Mouse (Mus musculus): ENCODE data around the gene Vwa3a. TPM values are rescaled to one million over a fixed set of nuclear protein-coding genes. Genes with fewer than 3 reads are reported as not detected.

Vwa3a gene
- polyA plus RNA-seq, 1 experiment = 10.3 TPM

DNA sequence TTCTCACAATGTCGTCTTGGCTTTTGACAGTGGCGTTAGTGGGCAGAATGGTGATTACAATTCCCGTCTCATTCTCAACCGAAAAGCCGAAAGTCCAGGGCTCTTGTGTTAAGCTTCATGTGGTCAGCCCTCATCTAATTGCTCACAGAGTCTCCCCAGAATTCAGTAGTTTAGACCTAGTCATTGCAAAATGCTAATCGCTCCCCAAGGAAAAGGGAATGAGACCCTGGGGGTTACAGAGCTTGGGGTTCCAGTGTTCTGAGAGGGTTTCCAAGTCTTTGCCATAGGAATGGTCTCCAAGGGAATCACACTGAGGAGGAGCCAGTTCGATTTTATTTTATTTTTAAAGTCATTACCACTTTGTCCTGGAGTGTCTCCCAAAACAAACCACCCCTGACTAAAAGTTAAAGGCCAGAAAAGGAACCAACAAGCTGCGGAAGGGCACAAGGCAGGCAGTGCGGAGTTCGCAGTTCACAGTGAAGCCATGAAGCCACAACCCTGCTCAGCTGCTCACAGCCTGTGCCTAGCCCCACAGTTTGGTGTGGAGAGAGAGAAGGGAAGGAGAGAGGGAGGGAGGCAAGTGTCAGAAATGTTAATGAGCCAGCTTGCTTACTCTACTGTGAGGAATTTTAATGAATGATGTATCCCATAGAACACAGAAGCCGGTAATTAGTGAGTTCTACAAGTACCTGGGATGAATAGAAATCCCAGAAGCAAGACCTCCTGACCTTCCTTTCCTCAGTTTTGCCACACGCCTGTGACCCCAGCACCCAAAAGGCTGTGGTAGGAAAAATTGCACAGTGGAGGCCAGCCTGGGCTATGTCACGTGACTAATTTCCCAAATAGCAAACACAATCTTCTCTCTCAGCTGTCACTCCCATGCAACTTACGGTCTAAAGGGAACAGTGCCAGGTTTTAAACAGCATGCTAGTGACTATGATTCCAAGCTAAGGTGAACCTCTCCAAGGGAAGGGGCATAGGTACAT, 4.5 kb downstream of the Vwa3a start:
- Histone ChIP-seq H3K4me3 (ENCODE audit: insufficient read depth, low read length) (no peak overlapping the region), H3K4me1 (ENCODE audit: control insufficient read depth, insufficient read depth, low read length) (peaks cover 4% of the 10 kb centered on the region; the same call in 1 of the 2 replicates), H3K27ac (ENCODE audit: insufficient read depth, low read length) (no peak overlapping the region)
- TF ChIP-seq POLR2A (IDR thresholded peaks at IDR 0.05; ENCODE audit: extremely low read depth, insufficient read depth, low read length) (no peak), CTCF (IDR thresholded peaks at IDR 0.05; ENCODE audit: extremely low read depth, insufficient read depth, low read length) (no peak)

DNA sequence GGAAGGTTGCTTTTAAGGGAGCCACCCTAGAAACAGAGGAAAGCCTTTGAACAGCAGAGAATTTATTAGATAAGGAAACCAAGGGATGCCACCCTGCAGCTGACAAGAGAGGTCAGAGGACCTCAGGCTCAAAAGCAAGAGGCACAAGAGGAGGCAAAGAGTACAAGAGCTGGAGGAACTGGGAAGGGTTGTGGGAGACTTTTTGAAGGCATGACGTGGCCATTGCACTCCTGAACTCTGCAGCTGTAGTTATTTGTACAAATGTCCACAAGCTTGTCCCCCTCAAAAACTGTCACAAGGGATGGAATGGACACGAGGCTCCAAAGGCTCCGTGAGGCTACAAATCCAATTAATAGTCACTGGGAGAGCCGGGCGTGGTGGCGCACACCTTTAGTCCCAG, 5.5 kb downstream of the Vwa3a start:
- Histone ChIP-seq H3K27ac (ENCODE audit: insufficient read depth, low read length) (no peak overlapping the region), H3K4me3 (ENCODE audit: insufficient read depth, low read length) (no peak overlapping the region), H3K4me1 (ENCODE audit: control insufficient read depth, insufficient read depth, low read length) (peaks cover 2% of the 10 kb centered on the region; the same call in 1 of the 2 replicates)
- no peak for TF ChIP-seq CTCF (IDR thresholded peaks at IDR 0.05; ENCODE audit: extremely low read depth, insufficient read depth, low read length)
- no peak for TF ChIP-seq POLR2A (IDR thresholded peaks at IDR 0.05; ENCODE audit: extremely low read depth, insufficient read depth, low read length)

DNA sequence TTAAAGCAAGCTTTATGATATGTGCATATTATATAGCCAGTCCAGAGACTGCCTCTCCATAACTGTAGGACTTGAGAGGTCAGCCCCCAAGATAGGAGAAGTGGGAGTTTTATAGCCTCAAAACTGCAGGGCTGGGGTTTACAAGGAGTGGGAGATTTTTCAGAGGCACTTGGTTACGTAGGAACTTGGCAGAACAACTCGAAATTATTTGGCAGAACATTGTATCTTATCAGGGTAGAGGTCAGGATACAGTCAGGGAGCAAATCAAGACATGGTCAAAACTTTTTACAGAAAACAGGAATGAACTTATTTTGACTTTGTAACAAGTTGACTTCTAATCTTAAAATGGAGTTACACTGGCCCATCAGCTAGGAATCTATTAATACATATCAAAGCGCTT, 6.9 kb downstream of the Vwa3a start:
- H3K4me1 ChIP-seq (ENCODE audit: control insufficient read depth, insufficient read depth, low read length) = no peaks in the 10 kb centered on the region
- no peak for TF ChIP-seq CTCF (IDR thresholded peaks at IDR 0.05; ENCODE audit: extremely low read depth, insufficient read depth, low read length)
- no peak for TF ChIP-seq POLR2A (IDR thresholded peaks at IDR 0.05; ENCODE audit: extremely low read depth, insufficient read depth, low read length)
- H3K27ac ChIP-seq (ENCODE audit: insufficient read depth, low read length) = no peak overlapping the region

DNA sequence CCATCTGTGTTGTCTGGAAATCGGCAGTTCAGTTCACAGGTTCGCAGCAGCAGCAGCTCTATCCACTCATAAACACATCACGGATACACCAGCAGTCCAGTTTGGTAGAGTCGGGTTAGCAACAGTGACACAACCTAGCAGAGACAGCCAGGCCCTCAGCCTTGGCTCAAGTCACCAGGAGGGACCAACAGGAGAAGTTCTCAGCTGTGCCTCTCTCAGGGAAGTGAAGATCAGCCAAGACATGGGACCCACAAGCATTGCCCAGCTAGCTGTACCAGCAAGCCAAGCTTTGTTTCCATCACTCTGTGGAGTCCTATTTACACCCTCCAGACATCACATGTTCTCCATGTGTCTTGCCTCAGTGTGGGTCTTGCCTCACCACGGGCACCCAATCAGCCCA, 7.7 kb downstream of the Vwa3a start:
- Histone ChIP-seq H3K4me1 (ENCODE audit: control insufficient read depth, insufficient read depth, low read length) (peaks cover 1% of the 10 kb centered on the region), H3K4me3 (ENCODE audit: insufficient read depth, low read length) (no peak overlapping the region), H3K27ac (ENCODE audit: insufficient read depth, low read length) (no peak overlapping the region)
- TF ChIP-seq POLR2A (IDR thresholded peaks at IDR 0.05; ENCODE audit: extremely low read depth, insufficient read depth, low read length) = no peak

More for the DNA sequence above, 6.9 kb downstream of the Vwa3a start:
- H3K4me3 ChIP-seq (ENCODE audit: insufficient read depth, low read length) = no peak overlapping the region

DNA sequence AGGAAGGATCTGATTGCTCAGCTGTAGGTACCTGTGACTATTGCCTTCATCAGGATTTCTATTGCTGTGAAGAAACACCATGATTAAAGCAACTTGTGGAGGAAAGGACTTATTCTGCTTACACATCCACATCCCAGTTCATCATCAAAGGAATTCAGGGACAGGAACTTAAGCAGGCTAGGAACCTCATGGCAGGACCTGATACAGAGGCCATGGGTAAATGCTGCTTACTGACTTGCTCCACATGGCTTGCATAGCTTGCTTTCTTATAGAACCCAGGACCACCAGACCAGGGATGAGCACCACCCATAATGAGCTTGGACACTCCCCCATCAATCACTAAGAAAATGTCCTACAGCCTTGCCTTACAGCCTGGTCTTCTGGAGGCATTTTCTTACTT, 9.4 kb downstream of the Vwa3a start:
- Histone ChIP-seq H3K27ac (ENCODE audit: insufficient read depth, low read length) (no peak overlapping the region), H3K4me3 (ENCODE audit: insufficient read depth, low read length) (no peak overlapping the region), H3K4me1 (ENCODE audit: control insufficient read depth, insufficient read depth, low read length) (peaks cover 2% of the 10 kb centered on the region)
- TF ChIP-seq CTCF (IDR thresholded peaks at IDR 0.05; ENCODE audit: extremely low read depth, insufficient read depth, low read length) (no peak), POLR2A (IDR thresholded peaks at IDR 0.05; ENCODE audit: extremely low read depth, insufficient read depth, low read length) (no peak)

DNA sequence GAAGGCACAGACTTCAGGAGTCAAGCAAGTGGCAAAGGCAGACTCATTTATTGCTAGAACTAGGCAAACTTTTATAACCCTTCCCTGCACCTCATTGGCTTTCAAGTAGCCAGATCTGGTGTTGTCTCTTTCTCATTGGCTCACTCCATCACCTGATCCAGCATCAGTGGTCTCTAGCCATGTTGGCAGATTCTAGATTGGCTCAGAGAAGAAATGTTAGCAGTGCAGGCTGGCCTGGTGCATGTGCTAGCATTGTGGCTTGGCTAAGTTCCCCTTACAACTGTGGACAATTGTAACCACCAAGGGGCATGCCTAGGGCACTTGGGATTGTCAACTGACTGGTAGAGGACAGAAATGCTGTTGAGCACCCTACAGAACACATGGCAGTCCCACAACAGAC, 12.2 kb downstream of the Vwa3a start:
- no peak overlapping the region for H3K27ac ChIP-seq (ENCODE audit: insufficient read depth, low read length)
- H3K4me3 ChIP-seq (ENCODE audit: insufficient read depth, low read length) = no peak overlapping the region
- H3K4me1 ChIP-seq (ENCODE audit: control insufficient read depth, insufficient read depth, low read length) = peaks cover 2% of the 10 kb centered on the region
- TF ChIP-seq CTCF (IDR thresholded peaks at IDR 0.05; ENCODE audit: extremely low read depth, insufficient read depth, low read length) (no peak), POLR2A (IDR thresholded peaks at IDR 0.05; ENCODE audit: extremely low read depth, insufficient read depth, low read length) (no peak)

DNA sequence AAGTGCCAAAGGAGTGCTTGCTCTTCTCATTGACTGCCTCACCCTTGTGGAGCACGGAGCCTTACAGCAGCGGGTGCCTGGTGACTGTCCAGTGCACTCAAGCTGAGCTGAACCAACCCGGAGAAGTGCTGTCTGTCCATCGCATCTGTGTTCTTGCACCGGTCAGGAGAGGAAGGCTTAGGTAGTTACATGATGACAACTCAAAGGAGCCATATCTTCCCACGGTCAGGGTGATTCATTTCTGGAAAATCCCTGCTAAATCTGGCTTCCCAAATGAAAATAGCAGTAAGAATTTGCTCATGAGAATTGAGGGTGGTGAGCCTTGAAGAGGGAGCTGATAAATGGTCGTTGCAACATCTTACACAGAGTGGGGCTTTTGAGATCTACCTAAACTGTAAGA, 12.8 kb downstream of the Vwa3a start:
- TF ChIP-seq POLR2A (IDR thresholded peaks at IDR 0.05; ENCODE audit: extremely low read depth, insufficient read depth, low read length) (no peak), CTCF (IDR thresholded peaks at IDR 0.05; ENCODE audit: extremely low read depth, insufficient read depth, low read length) (no peak)
- Histone ChIP-seq H3K4me1 (ENCODE audit: control insufficient read depth, insufficient read depth, low read length) (peaks cover 2% of the 10 kb centered on the region), H3K4me3 (ENCODE audit: insufficient read depth, low read length) (no peak overlapping the region), H3K27ac (ENCODE audit: insufficient read depth, low read length) (no peak overlapping the region)

DNA sequence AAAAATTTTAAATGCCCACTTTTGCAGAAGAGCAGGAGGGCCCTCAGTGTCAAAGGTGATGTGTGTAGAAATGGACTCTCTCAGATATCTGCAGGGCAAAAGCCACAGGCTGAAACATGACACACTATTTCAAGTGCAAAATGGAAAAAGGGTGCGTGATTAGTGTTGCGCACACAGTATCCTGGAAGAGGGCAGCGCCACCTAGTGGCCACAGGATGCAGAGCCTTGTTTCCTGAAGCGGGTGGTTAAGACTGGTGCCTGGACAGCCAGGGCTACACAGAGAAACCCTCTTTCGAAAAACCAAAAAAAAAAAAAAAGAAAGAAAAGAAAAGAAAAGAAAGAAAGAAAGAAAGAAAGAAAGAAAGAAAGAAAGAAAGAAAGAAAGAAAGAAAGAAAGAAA, 15.6 kb downstream of the Vwa3a start:
- TF ChIP-seq POLR2A (IDR thresholded peaks at IDR 0.05; ENCODE audit: extremely low read depth, insufficient read depth, low read length) (no peak), CTCF (IDR thresholded peaks at IDR 0.05; ENCODE audit: extremely low read depth, insufficient read depth, low read length) (peak; percentile 93)
- Histone ChIP-seq H3K4me3 (ENCODE audit: insufficient read depth, low read length) (no peak overlapping the region), H3K4me1 (ENCODE audit: control insufficient read depth, insufficient read depth, low read length) (peaks cover 2% of the 10 kb centered on the region), H3K27ac (ENCODE audit: insufficient read depth, low read length) (no peak overlapping the region)

DNA sequence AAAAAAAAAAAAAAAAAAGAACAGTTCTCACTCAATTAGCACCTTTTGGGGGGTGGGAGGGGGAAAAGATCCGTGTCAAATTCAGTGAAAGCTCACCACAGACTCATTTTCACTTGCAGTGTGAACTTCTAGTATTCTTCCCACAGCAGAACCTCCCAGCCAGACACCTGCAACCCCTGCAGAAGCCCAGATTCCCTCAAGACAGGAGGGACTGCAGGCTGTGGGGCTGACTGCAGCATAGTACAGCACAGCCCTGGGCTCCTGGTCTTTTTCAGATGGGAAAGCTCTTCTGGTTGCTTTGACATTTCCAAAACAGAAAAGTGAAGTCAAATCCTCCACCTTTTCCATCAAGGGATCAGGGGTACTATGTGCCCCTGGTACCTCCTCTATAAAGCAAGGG, 28.3 kb downstream of the Vwa3a start:
- Histone ChIP-seq H3K4me1 (ENCODE audit: control insufficient read depth, insufficient read depth, low read length) (no peaks in the 10 kb centered on the region), H3K27ac (ENCODE audit: insufficient read depth, low read length) (no peak overlapping the region), H3K4me3 (ENCODE audit: insufficient read depth, low read length) (no peak overlapping the region)
- no peak for TF ChIP-seq CTCF (IDR thresholded peaks at IDR 0.05; ENCODE audit: extremely low read depth, insufficient read depth, low read length)
- no peak for TF ChIP-seq POLR2A (IDR thresholded peaks at IDR 0.05; ENCODE audit: extremely low read depth, insufficient read depth, low read length)

DNA sequence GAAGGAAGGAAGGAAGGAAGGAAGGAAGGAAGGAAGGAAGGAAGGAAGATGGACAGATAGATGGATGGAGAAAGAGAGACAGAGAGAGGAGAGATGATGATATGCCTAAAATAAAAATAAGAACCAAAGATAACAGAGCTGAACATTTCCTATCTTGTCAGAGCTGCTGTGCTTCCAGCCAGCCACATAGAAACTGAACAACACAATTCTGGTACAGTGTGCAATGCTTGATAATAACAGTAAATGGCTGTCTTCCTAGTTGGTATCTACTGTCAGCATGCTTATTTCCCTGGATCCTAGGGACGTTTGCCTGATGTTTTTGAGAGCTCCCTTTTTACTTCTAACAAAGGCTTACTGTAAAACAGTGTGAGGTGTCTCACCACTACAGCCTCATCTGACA, 32.3 kb downstream of the Vwa3a start:
- Histone ChIP-seq H3K4me1 (ENCODE audit: control insufficient read depth, insufficient read depth, low read length) (no peaks in the 10 kb centered on the region), H3K27ac (ENCODE audit: insufficient read depth, low read length) (no peak overlapping the region), H3K4me3 (ENCODE audit: insufficient read depth, low read length) (no peak overlapping the region)
- no peak for TF ChIP-seq POLR2A (IDR thresholded peaks at IDR 0.05; ENCODE audit: extremely low read depth, insufficient read depth, low read length)
- TF ChIP-seq CTCF (IDR thresholded peaks at IDR 0.05; ENCODE audit: extremely low read depth, insufficient read depth, low read length) = no peak

All from cortical plate, adult 2 months (tissue).